Mouse (Mus musculus): Measurements from ENCODE around the gene Clca3b. TPM values are rescaled to one million over a fixed set of nuclear protein-coding genes. Genes with fewer than 3 reads are reported as not detected.
A peak's percentile ranks its signal among the peaks of the same experiment; 100 is the strongest.
"Not testable (repeated sequence)": the region's sequence is repeated elsewhere in the genome, so short reads cannot be mapped to it uniquely, and the experiment has no call there.

The Clca3b gene
- total and polyA plus RNA-seq, 2 experiments from 2014 or later, result not detected

GRCm38 (mm10) chr3:144811821-144812220 lies 37.3 kb downstream of the Clca3b start:
- Histone ChIP-seq H3K27ac (ENCODE audit: low read depth) (no peak overlapping the region), H3K27me3 (ENCODE audit: control insufficient read depth, insufficient read depth, low read length) (no peaks in the 10 kb centered on the region), H3K4me2 (ENCODE audit: low read depth, low read length) (no peak overlapping the region), H3K4me1 (ENCODE audit: control insufficient read depth, insufficient read depth) (no peaks in the 10 kb centered on the region), H3K36me3 (replicated peaks; ENCODE audit: control insufficient read depth, insufficient read depth, low read length) (no peaks in the 10 kb centered on the region), H3K9ac (replicated peaks; ENCODE audit: low read depth, low read length) (no peak overlapping the region), H3K9me3 (replicated peaks; ENCODE audit: control insufficient read depth, low read length) (no peaks in the 10 kb centered on the region), H3K4me3 (ENCODE audit: low read depth, low read length) (no peak overlapping the region)
- ATAC-seq (ENCODE audit: insufficient read depth, low read depth), result no peak
- 44% methylated on average over 3 of the region's 3 CpGs for WGBS
- DNase-seq (ENCODE audit: low spot score), result no peak
- TF ChIP-seq CTCF (IDR thresholded peaks at IDR 0.05; ENCODE audit: low read depth), result no peak
- no peak for TF ChIP-seq EP300 (IDR thresholded peaks at IDR 0.05; ENCODE audit: low read depth)

GRCm38 (mm10) chr3:144808153-144808925 lies 40.8 kb downstream of the Clca3b start:
- not testable (repeated sequence) for DNase-seq (ENCODE audit: low spot score); ATAC-seq (ENCODE audit: insufficient read depth, low read depth); H3K4me2 ChIP-seq (ENCODE audit: low read depth, low read length); H3K4me1 ChIP-seq (ENCODE audit: control insufficient read depth, insufficient read depth); H3K27me3 ChIP-seq (ENCODE audit: control insufficient read depth, insufficient read depth, low read length); H3K27ac ChIP-seq (ENCODE audit: low read depth); H3K9ac ChIP-seq (replicated peaks; ENCODE audit: low read depth, low read length); H3K9me3 ChIP-seq (replicated peaks; ENCODE audit: control insufficient read depth, low read length); H3K4me3 ChIP-seq (ENCODE audit: low read depth, low read length); H3K36me3 ChIP-seq (replicated peaks; ENCODE audit: control insufficient read depth, insufficient read depth, low read length)
- 53% methylated on average over 14 of the region's 17 CpGs for WGBS

- not testable (repeated sequence) for H3K4me3 ChIP-seq (ENCODE audit: low read depth, low read length); H3K4me1 ChIP-seq (ENCODE audit: control insufficient read depth, insufficient read depth); H3K36me3 ChIP-seq (replicated peaks; ENCODE audit: control insufficient read depth, insufficient read depth, low read length); H3K9ac ChIP-seq (replicated peaks; ENCODE audit: low read depth, low read length); ATAC-seq (ENCODE audit: insufficient read depth, low read depth); H3K4me2 ChIP-seq (ENCODE audit: low read depth, low read length); H3K9me3 ChIP-seq (replicated peaks; ENCODE audit: control insufficient read depth, low read length); H3K27ac ChIP-seq (ENCODE audit: low read depth); DNase-seq (ENCODE audit: low spot score); H3K27me3 ChIP-seq (ENCODE audit: control insufficient read depth, insufficient read depth, low read length)
- 48% methylated on average over 2 of the region's 2 CpGs for WGBS
Measured at GRCm38 (mm10) chr3:144806626-144807025, 42.5 kb downstream of the Clca3b start.

GRCm38 (mm10) chr3:144801861-144802260 lies 47.3 kb downstream of the Clca3b start:
- DNase-seq (ENCODE audit: low spot score) (no peak), ATAC-seq (ENCODE audit: insufficient read depth, low read depth) (no peak)
- H3K4me1 ChIP-seq (ENCODE audit: control insufficient read depth, insufficient read depth), result no peaks in the 10 kb centered on the region
- H3K36me3 ChIP-seq (replicated peaks; ENCODE audit: control insufficient read depth, insufficient read depth, low read length), result no peaks in the 10 kb centered on the region
- no peak overlapping the region for H3K4me3 ChIP-seq (ENCODE audit: low read depth, low read length)
- H3K9me3 ChIP-seq (replicated peaks; ENCODE audit: control insufficient read depth, low read length), result no peaks in the 10 kb centered on the region
- H3K27ac ChIP-seq (ENCODE audit: low read depth), result no peak overlapping the region
- no peaks in the 10 kb centered on the region for H3K27me3 ChIP-seq (ENCODE audit: control insufficient read depth, insufficient read depth, low read length)
- H3K9ac ChIP-seq (replicated peaks; ENCODE audit: low read depth, low read length), result no peak overlapping the region
- TF ChIP-seq EP300 (IDR thresholded peaks at IDR 0.05; ENCODE audit: low read depth) (no peak), CTCF (IDR thresholded peaks at IDR 0.05; ENCODE audit: low read depth) (peak; percentile 46)
- WGBS, result 26% methylated on average over 8 of the region's 8 CpGs
- H3K4me2 ChIP-seq (ENCODE audit: low read depth, low read length), result no peak overlapping the region

GRCm38 (mm10) chr3:144785181-144786148 lies 63.7 kb downstream of the Clca3b start:
- 78% methylated on average over 11 of the region's 11 CpGs for WGBS
- Histone ChIP-seq H3K4me2 (ENCODE audit: low read depth, low read length) (no peak overlapping the region), H3K9ac (replicated peaks; ENCODE audit: low read depth, low read length) (no peak overlapping the region), H3K9me3 (replicated peaks; ENCODE audit: control insufficient read depth, low read length) (no peaks in the 10 kb centered on the region), H3K36me3 (replicated peaks; ENCODE audit: control insufficient read depth, insufficient read depth, low read length) (no peaks in the 10 kb centered on the region), H3K27ac (ENCODE audit: low read depth) (no peak overlapping the region), H3K4me3 (ENCODE audit: low read depth, low read length) (no peak overlapping the region), H3K27me3 (ENCODE audit: control insufficient read depth, insufficient read depth, low read length) (no peaks in the 10 kb centered on the region), H3K4me1 (ENCODE audit: control insufficient read depth, insufficient read depth) (no peaks in the 10 kb centered on the region)
- DNase-seq (ENCODE audit: low spot score), result no peak
- no peak for ATAC-seq (ENCODE audit: insufficient read depth, low read depth)
- TF ChIP-seq EP300 (IDR thresholded peaks at IDR 0.05; ENCODE audit: low read depth), result no peak
- TF ChIP-seq CTCF (IDR thresholded peaks at IDR 0.05; ENCODE audit: low read depth), result no peak

Other genes with a start within 250 kb of the Clca3b start
- 94.8 and 139 TPM in 2 replicates for gene Sh3glb1, start 129.0 kb downstream of the Clca3b start, total RNA-seq (2014; rRNA removed; ENCODE audit: low replicate concordance)
- gene Sh3glb1, start 129.0 kb downstream of the Clca3b start, polyA plus RNA-seq (2015; fragmentation: Nextera tagmentation; extraction: Ambion mirVana), result 231 and 235 TPM in 2 replicates
- gene Clca3a1, start 88.4 kb downstream of the Clca3b start, total RNA-seq (2014; rRNA removed; ENCODE audit: low replicate concordance), result 16.6 and 17.2 TPM in 2 replicates
- 11.0 and 11.8 TPM in 2 replicates for gene Clca3a1, start 88.4 kb downstream of the Clca3b start, polyA plus RNA-seq (2015; fragmentation: Nextera tagmentation; extraction: Ambion mirVana)
- gene Clca3a2, start 29.9 kb downstream of the Clca3b start, total RNA-seq (2014; rRNA removed; ENCODE audit: low replicate concordance), result 3.2 and 11.7 TPM in 2 replicates
- 2.1 and 3.4 TPM in 2 replicates for gene Clca3a2, start 29.9 kb downstream of the Clca3b start, polyA plus RNA-seq (2015; fragmentation: Nextera tagmentation; extraction: Ambion mirVana)
- not detected in 2 replicates for gene Clca4b, start 83.2 kb upstream of the Clca3b start, total RNA-seq (2014; rRNA removed; ENCODE audit: low replicate concordance)
- gene Clca4b, start 83.2 kb upstream of the Clca3b start, polyA plus RNA-seq (2015; fragmentation: Nextera tagmentation; extraction: Ambion mirVana), result not detected in 2 replicates
- not detected in 2 replicates for gene Clca4a, start 125.7 kb upstream of the Clca3b start, total RNA-seq (2014; rRNA removed; ENCODE audit: low replicate concordance)
- not detected in 2 replicates for gene Clca4a, start 125.7 kb upstream of the Clca3b start, polyA plus RNA-seq (2015; fragmentation: Nextera tagmentation; extraction: Ambion mirVana)
- gene Clca1, start 183.4 kb upstream of the Clca3b start, total RNA-seq (2014; rRNA removed; ENCODE audit: low replicate concordance), result not detected in 2 replicates
- not detected in 2 replicates for gene Clca1, start 183.4 kb upstream of the Clca3b start, polyA plus RNA-seq (2015; fragmentation: Nextera tagmentation; extraction: Ambion mirVana)